Mouse (Mus musculus) neural tube, embryonic 15.5 days (tissue): ENCODE data around the gene Ttc39b. TPM values are rescaled to one million over a fixed set of nuclear protein-coding genes. Genes with fewer than 3 reads are reported as not detected.
"Not testable (repeated sequence)": the region's sequence is repeated elsewhere in the genome, so short reads cannot be mapped to it uniquely, and the experiment has no call there.

Source experiments
- ATAC-seq: fragments of 200-750 bp; cut with Nextera tagmentation; 2 replicates; pipeline ENCODE4 v1.8.0; 2017; ENCODE audit warnings: mild to moderate bottlenecking, moderate TSS enrichment, moderate library complexity; ENCODE audit not compliant: low FRiP score
- H3K27ac ChIP-seq: fragments of 300-500 bp; sonication (generic); replicated peaks from 2 replicates; pipeline ENCODE4 v1.5.1; 2015; ENCODE audit warnings: mild to moderate bottlenecking, inconsistent platforms
- H3K27me3 ChIP-seq: fragments of 300-500 bp; sonication (generic); replicated peaks from 2 replicates; pipeline ENCODE4 v1.6.1; 2015; ENCODE audit warnings: inconsistent platforms
- H3K36me3 ChIP-seq: fragments of 300-500 bp; sonication (generic); 2 replicates; pipeline ENCODE4 v1.6.1; 2015; ENCODE audit warnings: inconsistent platforms
- H3K4me1 ChIP-seq: fragments of 300-500 bp; sonication (generic); 2 replicates; pipeline ENCODE4 v1.6.1; 2015; ENCODE audit warnings: inconsistent platforms
- H3K4me2 ChIP-seq: fragments of 300-500 bp; sonication (generic); 2 replicates; pipeline ENCODE4 v1.6.1; 2015; ENCODE audit warnings: inconsistent platforms, mild to moderate bottlenecking, moderate library complexity
- H3K4me3 ChIP-seq: fragments of 300-500 bp; sonication (generic); replicated peaks from 2 replicates; pipeline ENCODE4 v1.5.1; 2015; ENCODE audit warnings: mild to moderate bottlenecking, inconsistent platforms
- H3K9ac ChIP-seq: fragments of 300-500 bp; sonication (generic); replicated peaks from 2 replicates; pipeline ENCODE4 v1.6.1; 2015; ENCODE audit warnings: mild to moderate bottlenecking, inconsistent platforms
- H3K9me3 ChIP-seq: fragments of 300-500 bp; sonication (generic); replicated peaks from 2 replicates; pipeline ENCODE4 v1.6.1; 2016; ENCODE audit warnings: inconsistent platforms
- WGBS: fragments of 180-500 bp; shearing (Covaris S2); methylation state at CpG from one replicate; pipeline ENCODE4 v1.1.7; 2015; ENCODE audit warnings: mixed read lengths; 5-methylcytosine and 5-hydroxymethylcytosine counted together
- polyA plus RNA-seq: library from polyadenylated mRNA; unstranded; fragments of >200 nt; fragmentation: Nextera tagmentation; extraction: Ambion mirVana; gene quantifications from 2 replicates; pipeline ENCODE4 v1.2.1, GENCODE M21; 2015

The Ttc39b gene
- polyA plus RNA-seq, 1 experiment from 2014 or later = 7.4 TPM

- Histone ChIP-seq H3K27me3 (no peaks in the 10 kb centered on the region), H3K4me2 (no peak overlapping the region), H3K9ac (no peak overlapping the region), H3K9me3 (no peaks in the 10 kb centered on the region), H3K36me3 (0 out of 2 replicates have a peak, but pooled peaks cover 5% of the 10 kb centered on the region), H3K4me1 (peaks cover 8% of the 10 kb centered on the region), H3K4me3 (no peak overlapping the region), H3K27ac (no peak overlapping the region)
- ATAC-seq = no peak
- 74% methylated on average over 5 of the region's 5 CpGs for WGBS
These were observed 86.4 kb downstream of the Ttc39b start for GRCm38 (mm10) chr4:83237656-83238055.

GRCm38 (mm10) chr4:83235304-83235703 lies 88.8 kb downstream of the Ttc39b start:
- 77% methylated on average over 1 of the region's 3 CpGs for WGBS
- ATAC-seq, H3K9me3 ChIP-seq: not testable (repeated sequence)

DNA sequence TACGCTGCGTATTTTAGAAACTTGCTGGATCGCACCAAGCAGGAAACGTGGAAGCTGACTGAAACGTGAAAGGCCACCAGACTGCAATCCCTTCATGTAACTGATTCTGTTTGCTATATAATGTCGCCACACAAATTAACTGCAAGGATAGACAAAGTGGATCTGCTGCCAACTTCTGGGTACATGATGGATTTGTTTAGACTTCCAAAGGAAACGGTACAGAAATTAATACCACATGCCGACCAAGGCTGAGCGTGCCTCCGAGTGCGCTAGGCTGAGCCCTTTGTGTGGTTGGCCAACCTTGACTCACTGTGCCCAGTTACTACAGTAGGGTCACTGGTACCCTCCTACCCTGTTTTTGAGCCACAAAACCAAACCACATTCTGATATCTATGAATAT lies 89.3 kb downstream of the Ttc39b start:
- Histone ChIP-seq H3K4me2 (no peak overlapping the region), H3K36me3 (0 out of 2 replicates have a peak, but pooled peaks cover 5% of the 10 kb centered on the region), H3K4me1 (peaks cover 9% of the 10 kb centered on the region), H3K4me3 (no peak overlapping the region), H3K9me3 (no peaks in the 10 kb centered on the region), H3K27me3 (no peaks in the 10 kb centered on the region), H3K27ac (no peak overlapping the region), H3K9ac (no peak overlapping the region)
- no peak for ATAC-seq
- WGBS = 89% methylated on average over 11 of the region's 11 CpGs

More at GRCm38 (mm10) chr4:83235304-83235703, 88.8 kb downstream of the Ttc39b start:
- H3K36me3 ChIP-seq, H3K4me2 ChIP-seq, H3K4me3 ChIP-seq, H3K9ac ChIP-seq, H3K4me1 ChIP-seq, H3K27ac ChIP-seq, H3K27me3 ChIP-seq: not testable (repeated sequence)

DNA sequence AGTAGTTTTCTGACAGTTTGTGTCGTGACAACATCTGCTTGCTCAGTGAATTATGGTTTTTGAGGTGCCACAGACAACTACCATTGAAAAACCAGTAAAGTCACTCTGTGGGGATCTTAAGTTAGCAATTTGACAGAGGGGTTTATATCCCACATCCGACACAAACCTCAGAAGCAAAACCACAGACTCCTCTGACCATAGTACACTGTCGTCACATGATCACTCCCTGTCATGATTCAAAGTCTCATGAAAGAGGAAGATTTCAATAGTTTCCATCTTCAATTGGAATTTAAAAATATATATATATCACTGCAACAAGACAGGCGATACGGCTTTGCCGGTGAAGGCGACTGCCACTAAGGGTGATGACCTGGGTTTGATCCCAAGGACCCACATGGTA lies 89.9 kb downstream of the Ttc39b start:
- no peak for ATAC-seq
- H3K27ac ChIP-seq = no peak overlapping the region
- H3K36me3 ChIP-seq = 0 out of 2 replicates have a peak, but pooled peaks cover 5% of the 10 kb centered on the region
- H3K9me3 ChIP-seq = no peaks in the 10 kb centered on the region
- 91% methylated on average over 7 of the region's 7 CpGs for WGBS
- no peak overlapping the region for H3K4me2 ChIP-seq
- no peaks in the 10 kb centered on the region for H3K27me3 ChIP-seq
- peaks cover 9% of the 10 kb centered on the region for H3K4me1 ChIP-seq
- H3K4me3 ChIP-seq = no peak overlapping the region
- no peak overlapping the region for H3K9ac ChIP-seq

- Histone ChIP-seq H3K36me3 (0 out of 2 replicates have a peak, but pooled peaks cover 5% of the 10 kb centered on the region), H3K27me3 (no peaks in the 10 kb centered on the region), H3K4me2 (no peak overlapping the region), H3K4me3 (no peak overlapping the region), H3K4me1 (peaks cover 9% of the 10 kb centered on the region), H3K9ac (no peak overlapping the region), H3K27ac (peak overlapping the region; percentile 13; the same call in 1 of the 2 replicates), H3K9me3 (no peaks in the 10 kb centered on the region)
- 79% methylated on average over 22 of the region's 22 CpGs for WGBS
- peak; percentile 53; the same call in 1 of the 2 replicates for ATAC-seq
These were observed 90.6 kb downstream of the Ttc39b start for GRCm38 (mm10) chr4:83233181-83234123.

DNA sequence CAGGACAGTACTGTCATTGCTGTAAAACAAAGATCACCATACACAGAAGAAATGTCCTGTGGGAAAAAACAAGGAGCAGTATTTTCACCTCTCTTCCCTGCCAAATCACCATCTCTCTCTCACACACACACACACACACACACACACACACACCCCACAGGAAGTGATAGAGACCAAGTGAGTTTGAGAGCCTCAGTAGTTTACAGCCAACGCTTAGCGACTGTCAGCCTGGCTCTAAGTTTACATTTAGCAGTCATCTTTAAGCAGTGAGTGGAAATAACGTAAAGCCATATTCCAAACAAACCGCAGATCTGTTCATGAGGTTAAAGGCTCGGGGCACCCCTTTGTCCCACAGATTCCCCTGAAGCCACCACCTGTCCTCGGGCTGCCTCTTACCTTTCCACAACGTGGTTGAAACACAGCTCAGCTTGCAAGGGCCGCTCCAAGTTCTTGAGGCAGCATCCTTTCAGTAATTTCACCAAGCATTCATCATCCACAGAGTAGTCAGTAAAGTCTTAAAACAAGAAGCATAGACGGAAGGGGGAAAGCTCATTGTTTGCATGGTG lies 91.7 kb downstream of the Ttc39b start:
- ATAC-seq = no peak
- H3K9me3 ChIP-seq = no peaks in the 10 kb centered on the region
- H3K27me3 ChIP-seq = no peaks in the 10 kb centered on the region
- H3K27ac ChIP-seq = 0 out of 2 replicates have a peak overlapping the region, but pooled peaks have one; percentile 3
- peaks cover 9% of the 10 kb centered on the region for H3K4me1 ChIP-seq
- H3K4me3 ChIP-seq = no peak overlapping the region
- no peak overlapping the region for H3K9ac ChIP-seq
- H3K36me3 ChIP-seq = 0 out of 2 replicates have a peak, but pooled peaks cover 5% of the 10 kb centered on the region
- 81% methylated on average over 9 of the region's 9 CpGs for WGBS
- H3K4me2 ChIP-seq = no peak overlapping the region

GRCm38 (mm10) chr4:83228664-83229283 lies 95.3 kb downstream of the Ttc39b start:
- Histone ChIP-seq H3K9me3 (no peaks in the 10 kb centered on the region), H3K4me1 (peaks cover 9% of the 10 kb centered on the region), H3K4me3 (no peak overlapping the region), H3K27ac (no peak overlapping the region), H3K36me3 (no peaks in the 10 kb centered on the region), H3K27me3 (no peaks in the 10 kb centered on the region), H3K9ac (no peak overlapping the region), H3K4me2 (no peak overlapping the region)
- no peak for ATAC-seq
- 71% methylated on average over 9 of the region's 9 CpGs for WGBS

GRCm38 (mm10) chr4:83228073-83228472 lies 96.0 kb downstream of the Ttc39b start:
- no peaks in the 10 kb centered on the region for H3K9me3 ChIP-seq
- no peak overlapping the region for H3K4me2 ChIP-seq
- H3K27ac ChIP-seq = no peak overlapping the region
- no peaks in the 10 kb centered on the region for H3K27me3 ChIP-seq
- H3K36me3 ChIP-seq = no peaks in the 10 kb centered on the region
- ATAC-seq = no peak
- peaks cover 3% of the 10 kb centered on the region for H3K4me1 ChIP-seq
- H3K9ac ChIP-seq = no peak overlapping the region
- no peak overlapping the region for H3K4me3 ChIP-seq
- 73% methylated on average over 10 of the region's 10 CpGs for WGBS

GRCm38 (mm10) chr4:83225633-83226360 lies 98.3 kb downstream of the Ttc39b start:
- Histone ChIP-seq H3K27me3 (no peaks in the 10 kb centered on the region), H3K4me3 (no peak overlapping the region), H3K27ac (no peak overlapping the region), H3K4me2 (no peak overlapping the region), H3K9me3 (no peaks in the 10 kb centered on the region), H3K9ac (no peak overlapping the region), H3K4me1 (no peaks in the 10 kb centered on the region), H3K36me3 (no peaks in the 10 kb centered on the region)
- ATAC-seq = no peak
- WGBS = 60% methylated on average over 8 of the region's 8 CpGs

DNA sequence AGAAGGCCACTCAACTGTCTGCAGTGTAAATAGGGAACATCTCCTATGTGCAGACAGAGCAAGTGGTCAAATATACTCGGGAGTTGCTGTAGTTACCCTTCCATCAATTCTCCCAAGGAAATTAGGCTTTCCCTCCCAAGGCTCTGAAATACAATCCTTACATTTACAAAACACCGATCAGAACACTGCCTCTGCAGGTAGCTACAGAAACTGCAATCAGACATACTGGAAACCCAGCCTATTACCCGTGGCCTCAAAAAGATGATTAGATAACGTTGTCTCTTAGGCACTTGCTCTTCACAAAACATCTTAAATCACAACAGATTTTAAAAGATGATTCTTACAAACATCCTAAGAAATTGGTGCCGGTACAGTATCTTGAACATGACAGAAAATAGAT lies 99.8 kb downstream of the Ttc39b start:
- Histone ChIP-seq H3K4me3 (no peak overlapping the region), H3K4me1 (no peaks in the 10 kb centered on the region), H3K27ac (no peak overlapping the region), H3K27me3 (no peaks in the 10 kb centered on the region), H3K9ac (no peak overlapping the region), H3K4me2 (no peak overlapping the region), H3K36me3 (no peaks in the 10 kb centered on the region), H3K9me3 (no peaks in the 10 kb centered on the region)
- WGBS = 43% methylated on average over 5 of the region's 5 CpGs
- no peak for ATAC-seq

- WGBS = 84% methylated on average over 5 of the region's 5 CpGs
- no peak overlapping the region for H3K27ac ChIP-seq
- ATAC-seq = no peak
- H3K27me3 ChIP-seq = no peaks in the 10 kb centered on the region
- H3K9ac ChIP-seq = no peak overlapping the region
- no peak overlapping the region for H3K4me2 ChIP-seq
- no peaks in the 10 kb centered on the region for H3K9me3 ChIP-seq
- H3K36me3 ChIP-seq = no peaks in the 10 kb centered on the region
- H3K4me3 ChIP-seq = no peak overlapping the region
- H3K4me1 ChIP-seq = no peaks in the 10 kb centered on the region
These were observed 100.9 kb downstream of the Ttc39b start for GRCm38 (mm10) chr4:83223197-83223596.
